Comparison of ENCODE assay signal across 1 mouse cellular context in the genomic region with DNA sequence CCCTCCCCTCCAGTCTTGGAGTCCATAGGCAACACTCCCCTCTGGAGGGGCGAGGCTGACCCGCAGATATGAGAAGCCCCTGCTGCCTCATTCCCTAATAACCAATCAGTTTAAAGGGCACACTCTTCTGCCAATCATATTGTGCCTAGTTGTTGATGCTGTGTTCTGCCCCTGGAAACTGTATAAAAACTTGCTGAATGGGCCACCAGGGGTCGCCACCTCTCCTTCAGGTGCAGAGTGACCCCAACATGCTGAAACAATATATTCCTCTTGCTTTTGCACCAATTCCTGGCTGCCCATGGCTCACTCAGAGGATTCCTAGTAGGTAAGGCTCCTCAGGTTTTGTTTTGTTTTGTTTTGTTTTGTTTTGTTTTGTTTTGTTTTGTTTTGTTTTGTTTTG.
TF ChIP-seq lines count a peak whose summit lies in the region.

No protein-coding gene starts in this region.

TF ChIP-seq in MEL, 35 proteins besides CTCF, POLR2A, EP300 and RAD21 (continued from another document):
- TF ChIP-seq TCF12 (IDR thresholded peaks at IDR 0.05; ENCODE audit: low read depth, low read length) (no peak), MAZ (IDR thresholded peaks at IDR 0.05; ENCODE audit: low read depth, low read length) (no peak), BHLHE40 (IDR thresholded peaks at IDR 0.05; ENCODE audit: borderline replicate concordance, low read depth, low read length) (no peak), MAFK (IDR thresholded peaks at IDR 0.05; ENCODE audit: borderline replicate concordance, low read depth, low read length) (no peak)
